Mouse (Mus musculus) forebrain, postnatal 0 days (tissue): Measurements from ENCODE around the gene Bcl2l14. TPM values are rescaled to one million over a fixed set of nuclear protein-coding genes. Genes with fewer than 3 reads are reported as not detected.
A peak's percentile ranks its signal among the peaks of the same experiment; 100 is the strongest.

Experiments used
- ATAC-seq: fragments of 200-750 bp; cut with Nextera tagmentation; 2 replicates; pipeline ENCODE4 v1.8.0; 2017; ENCODE audit warnings: mild to moderate bottlenecking, moderate library complexity
- DNase-seq: peaks from one replicate; pipeline ENCODE4 v3.0.0-alpha.2; 2015
- H3K27ac ChIP-seq: fragments of 300-500 bp; sonication (generic); 2 replicates; pipeline ENCODE4 v1.5.1; 2014; ENCODE audit warnings: low read depth, mild to moderate bottlenecking, antibody characterized with exemption, low read length, moderate library complexity, mixed read lengths
- H3K27me3 ChIP-seq: fragments of 300-500 bp; sonication (generic); 2 replicates; pipeline ENCODE4 v1.6.1; 2014; ENCODE audit warnings: mild to moderate bottlenecking, low read length, mixed read lengths; ENCODE audit not compliant: insufficient read depth
- H3K36me3 ChIP-seq: fragments of 300-500 bp; sonication (generic); 2 replicates; pipeline ENCODE4 v1.6.1; 2014; ENCODE audit warnings: mild to moderate bottlenecking, moderate library complexity; ENCODE audit not compliant: insufficient read depth
- H3K4me1 ChIP-seq: fragments of 300-500 bp; sonication (generic); 2 replicates; pipeline ENCODE4 v1.6.1; 2014; ENCODE audit warnings: antibody characterized with exemption; ENCODE audit not compliant: insufficient read depth
- H3K4me2 ChIP-seq: fragments of 300-500 bp; sonication (generic); 2 replicates; pipeline ENCODE4 v1.6.1; 2014; ENCODE audit warnings: low read depth, mild to moderate bottlenecking, moderate library complexity
- H3K4me3 ChIP-seq: fragments of 300-500 bp; sonication (generic); 2 replicates; pipeline ENCODE4 v1.5.1; 2014; ENCODE audit warnings: low read depth, low read length, mixed read lengths
- H3K9ac ChIP-seq: fragments of 300-500 bp; sonication (generic); 2 replicates; pipeline ENCODE4 v1.6.1; 2014; ENCODE audit warnings: mild to moderate bottlenecking
- H3K9me3 ChIP-seq: fragments of 300-500 bp; sonication (generic); 2 replicates; pipeline ENCODE4 v1.6.1; 2016; ENCODE audit warnings: low read length
- CTCF ChIP-seq: sonication (generic); IDR thresholded peaks from 2 replicates; pipeline ENCODE4 v1.5.1; 2016; ENCODE audit warnings: antibody characterized with exemption, control low read depth, low read depth
- WGBS: fragments of 180-500 bp; shearing (Covaris S2); extraction: QIAGEN DNeasy Blood & Tissue Kit; methylation state at CpG from one replicate; pipeline ENCODE4 v1.1.7; 2014; 5-methylcytosine and 5-hydroxymethylcytosine counted together
- polyA plus RNA-seq: library from polyadenylated mRNA; unstranded; fragments of >200 nt; fragmentation: Nextera tagmentation; extraction: Ambion mirVana; gene quantifications from 2 replicates; pipeline ENCODE4 v1.2.1, GENCODE M21; 2015
- total RNA-seq: library from RNA; depleted of rRNA; stranded (reverse); fragments of >200 nt; gene quantifications from 2 replicates; pipeline ENCODE4 v1.2.3, GENCODE M21; 2014

Gene Bcl2l14
- total and polyA plus RNA-seq, 2 experiments from 2014 or later = not detected

DNA sequence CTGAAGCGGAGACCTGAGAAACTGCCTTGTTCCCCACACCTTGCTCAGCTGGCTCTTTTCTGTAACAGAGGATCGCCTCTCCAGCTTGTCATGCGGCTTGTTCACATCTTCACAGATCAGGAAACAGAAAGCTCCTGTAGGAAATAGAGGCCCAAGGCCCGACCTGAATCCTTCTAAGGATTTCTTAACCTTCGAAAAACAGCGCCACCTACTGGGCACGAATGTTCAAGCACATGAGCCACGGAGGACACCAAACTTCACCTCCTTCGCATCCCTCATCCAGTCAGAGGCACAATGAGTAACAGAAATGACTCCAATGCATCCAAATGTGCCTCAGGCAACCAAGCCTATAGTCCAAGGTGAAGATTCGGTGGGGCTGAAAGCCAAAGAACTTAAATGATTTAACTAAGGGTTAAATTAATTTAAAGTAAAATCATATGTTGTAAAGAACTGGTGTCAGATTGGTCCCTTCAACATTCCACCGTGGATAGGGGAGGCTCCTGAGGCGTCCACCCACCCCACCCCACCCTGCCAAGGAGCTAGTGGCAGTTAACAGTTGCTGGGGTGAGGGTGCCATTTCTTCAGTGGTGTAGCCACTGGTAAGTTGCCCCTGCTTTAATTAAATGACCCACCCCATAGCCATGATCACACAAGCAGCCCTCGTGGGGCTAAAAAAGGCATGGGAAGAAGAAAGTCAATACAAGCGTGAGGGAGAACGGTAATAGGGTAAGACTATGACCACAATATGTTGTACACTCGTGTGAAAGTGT, 7.0 kb downstream of the Bcl2l14 start:
- H3K27ac ChIP-seq = no peak overlapping the region
- no peaks in the 10 kb centered on the region for H3K36me3 ChIP-seq
- DNase-seq = peak; percentile 76
- WGBS = 43% methylated on average over 16 of the region's 16 CpGs
- no peak overlapping the region for H3K4me2 ChIP-seq
- H3K27me3 ChIP-seq = no peaks in the 10 kb centered on the region; the same call in 1 of the 2 replicates
- ATAC-seq = no peak; the same call in 1 of the 2 replicates
- H3K4me3 ChIP-seq = no peak overlapping the region
- H3K4me1 ChIP-seq = no peaks in the 10 kb centered on the region
- H3K9ac ChIP-seq = no peak overlapping the region
- TF ChIP-seq CTCF = peak; percentile 71
- H3K9me3 ChIP-seq = no peaks in the 10 kb centered on the region

DNA sequence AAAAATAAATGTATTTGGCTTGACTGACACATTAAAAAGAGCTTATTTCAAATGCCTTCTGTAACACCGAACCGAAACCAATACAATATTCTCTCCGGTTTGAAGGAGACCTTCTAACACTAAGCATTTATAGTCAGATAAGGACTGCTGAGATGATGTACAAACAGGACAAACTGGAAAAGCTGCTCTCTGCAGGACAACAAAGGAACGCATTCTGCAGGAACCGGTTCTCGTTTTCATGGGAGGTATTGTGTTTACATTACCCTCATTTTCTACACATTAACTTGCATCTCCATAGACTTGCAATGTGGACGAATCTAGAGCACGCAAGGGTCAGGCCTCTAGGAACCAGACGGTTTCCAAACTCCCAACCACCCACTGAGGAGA, 7.6 kb downstream of the Bcl2l14 start:
- ATAC-seq = no peak
- no peak for DNase-seq
- Histone ChIP-seq H3K27me3 (no peaks in the 10 kb centered on the region; the same call in 1 of the 2 replicates), H3K9me3 (no peaks in the 10 kb centered on the region), H3K27ac (no peak overlapping the region), H3K4me3 (no peak overlapping the region), H3K36me3 (no peaks in the 10 kb centered on the region), H3K4me2 (no peak overlapping the region), H3K9ac (no peak overlapping the region), H3K4me1 (no peaks in the 10 kb centered on the region)
- no peak for TF ChIP-seq CTCF
- 89% methylated on average over 9 of the region's 9 CpGs for WGBS

DNA sequence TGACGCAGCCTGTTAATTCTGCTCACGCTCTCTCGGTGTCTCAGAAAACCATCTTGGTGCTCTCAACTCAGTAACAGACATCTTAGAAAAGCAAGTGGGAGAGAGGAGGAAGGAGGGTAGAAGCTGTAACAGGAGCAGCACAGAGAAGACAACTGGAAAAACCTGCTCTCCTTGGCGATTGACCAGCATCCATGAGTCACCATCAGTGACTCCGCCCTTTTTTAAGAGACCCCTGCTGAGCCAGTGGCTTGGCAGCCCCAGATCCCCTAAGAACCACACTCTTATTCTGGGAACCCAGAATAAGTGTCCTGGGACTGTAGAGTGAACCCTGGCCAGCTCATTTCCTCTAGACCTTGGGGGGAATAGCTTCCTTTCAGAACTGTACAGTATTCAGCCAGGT, 11.1 kb downstream of the Bcl2l14 start:
- no peak overlapping the region for H3K27ac ChIP-seq
- H3K4me1 ChIP-seq = no peaks in the 10 kb centered on the region
- WGBS = 74% methylated on average over 5 of the region's 5 CpGs
- H3K4me3 ChIP-seq = no peak overlapping the region
- no peaks in the 10 kb centered on the region for H3K36me3 ChIP-seq
- no peak overlapping the region for H3K4me2 ChIP-seq
- H3K9ac ChIP-seq = no peak overlapping the region
- no peak for TF ChIP-seq CTCF
- no peak for ATAC-seq
- no peaks in the 10 kb centered on the region; the same call in 1 of the 2 replicates for H3K27me3 ChIP-seq
- no peaks in the 10 kb centered on the region for H3K9me3 ChIP-seq
- no peak for DNase-seq

DNA sequence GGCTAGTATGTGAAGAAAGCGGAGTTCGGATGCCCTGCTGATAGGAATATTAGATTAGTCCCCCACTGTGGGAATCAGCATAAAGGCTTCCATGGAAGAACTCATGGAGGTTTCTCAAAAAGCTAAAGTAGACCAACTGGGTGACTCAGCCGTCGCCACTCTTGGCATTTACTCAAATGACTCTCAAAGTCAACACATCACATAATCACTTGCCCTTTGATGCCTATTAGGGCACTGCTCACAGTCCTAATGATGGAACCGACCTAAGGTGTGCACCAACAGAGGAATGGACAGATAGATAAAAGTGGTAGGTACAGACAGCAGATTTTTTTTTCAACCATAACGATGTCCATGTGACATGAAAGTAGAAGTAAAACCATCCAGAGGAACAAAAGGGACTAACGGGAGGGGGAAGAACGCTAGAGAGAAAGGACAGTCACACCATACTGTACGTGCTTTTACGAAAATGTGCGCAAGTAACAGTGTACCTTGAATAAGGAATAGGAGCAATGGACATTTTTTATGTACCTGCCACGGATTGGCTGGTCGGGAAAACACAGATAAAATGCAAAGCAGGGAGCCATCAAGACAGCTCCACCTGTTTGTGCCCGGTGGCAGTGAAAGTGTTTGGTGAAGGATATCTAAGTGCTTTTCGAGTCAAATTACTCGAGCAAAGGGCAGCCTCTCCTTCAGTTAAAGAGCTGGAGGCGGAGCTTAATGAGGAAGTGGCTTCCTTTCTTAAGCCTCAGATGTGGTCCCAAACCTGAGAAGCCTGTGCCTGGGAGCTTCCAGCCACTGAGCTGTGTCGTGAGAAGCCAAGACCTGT, 17.8 kb downstream of the Bcl2l14 start:
- Histone ChIP-seq H3K9ac (no peak overlapping the region), H3K4me3 (no peak overlapping the region), H3K27me3 (no peaks in the 10 kb centered on the region), H3K27ac (no peak overlapping the region), H3K9me3 (no peaks in the 10 kb centered on the region), H3K4me1 (no peaks in the 10 kb centered on the region), H3K4me2 (no peak overlapping the region), H3K36me3 (no peaks in the 10 kb centered on the region)
- no peak for TF ChIP-seq CTCF
- 60% methylated on average over 18 of the region's 18 CpGs for WGBS
- DNase-seq (no peak), ATAC-seq (no peak)

DNA sequence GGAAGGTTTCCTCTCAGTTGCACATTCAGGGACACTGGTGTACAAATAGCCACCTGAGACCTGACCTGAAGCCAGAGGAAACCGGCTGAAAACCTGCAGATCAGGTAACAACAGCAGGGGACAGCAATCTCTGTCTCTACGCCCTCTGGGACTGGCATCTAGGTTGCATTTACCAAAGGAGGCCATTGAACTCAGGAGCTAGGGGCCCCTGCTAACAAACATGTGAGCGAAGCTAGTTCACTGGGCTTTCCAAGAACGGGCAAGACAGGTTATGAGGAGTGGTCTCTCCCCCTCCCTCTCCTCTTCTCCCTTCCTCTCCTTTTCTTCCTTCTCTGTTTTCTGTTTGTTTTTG, 18.4 kb downstream of the Bcl2l14 start:
- DNase-seq (no peak), ATAC-seq (no peak)
- WGBS = 72% methylated on average over 4 of the region's 4 CpGs
- Histone ChIP-seq H3K9ac (no peak overlapping the region), H3K36me3 (no peaks in the 10 kb centered on the region), H3K4me3 (no peak overlapping the region), H3K4me2 (no peak overlapping the region), H3K27ac (no peak overlapping the region), H3K27me3 (no peaks in the 10 kb centered on the region), H3K9me3 (no peaks in the 10 kb centered on the region), H3K4me1 (no peaks in the 10 kb centered on the region)
- no peak for TF ChIP-seq CTCF

DNA sequence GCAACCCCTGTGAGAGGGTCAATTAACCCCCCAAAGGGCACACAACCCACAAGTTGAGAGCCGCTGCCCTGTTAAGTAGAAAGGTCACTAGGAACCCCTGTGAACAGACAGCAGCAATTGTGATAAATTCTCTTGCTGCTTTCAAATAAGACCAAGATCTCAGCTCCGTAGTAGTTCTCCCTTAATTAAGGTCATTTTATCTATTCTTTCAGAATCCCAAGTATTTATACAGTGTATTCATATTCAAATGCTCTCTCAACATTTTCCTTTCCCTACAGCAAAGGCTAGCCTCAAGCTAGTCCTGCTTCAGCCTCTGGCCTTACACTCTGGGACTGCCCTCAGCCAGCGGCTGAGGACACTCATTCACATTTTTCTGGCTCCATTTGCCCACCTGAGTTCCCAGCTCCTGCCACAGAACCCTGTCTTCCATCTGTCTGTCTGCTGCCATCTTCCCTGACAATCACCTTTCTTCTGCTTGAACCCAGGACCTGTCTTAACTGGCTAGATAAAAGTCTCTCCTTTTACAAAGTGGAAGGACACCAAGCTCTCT, 20.5 kb downstream of the Bcl2l14 start:
- no peaks in the 10 kb centered on the region for H3K4me1 ChIP-seq
- ATAC-seq (no peak), DNase-seq (no peak)
- no peak for TF ChIP-seq CTCF
- no peak overlapping the region for H3K4me2 ChIP-seq
- 47% methylated on average over 3 of the region's 3 CpGs for WGBS
- H3K9me3 ChIP-seq = no peaks in the 10 kb centered on the region
- H3K4me3 ChIP-seq = no peak overlapping the region
- H3K36me3 ChIP-seq = no peaks in the 10 kb centered on the region
- H3K27me3 ChIP-seq = no peaks in the 10 kb centered on the region
- no peak overlapping the region for H3K9ac ChIP-seq
- no peak overlapping the region for H3K27ac ChIP-seq

DNA sequence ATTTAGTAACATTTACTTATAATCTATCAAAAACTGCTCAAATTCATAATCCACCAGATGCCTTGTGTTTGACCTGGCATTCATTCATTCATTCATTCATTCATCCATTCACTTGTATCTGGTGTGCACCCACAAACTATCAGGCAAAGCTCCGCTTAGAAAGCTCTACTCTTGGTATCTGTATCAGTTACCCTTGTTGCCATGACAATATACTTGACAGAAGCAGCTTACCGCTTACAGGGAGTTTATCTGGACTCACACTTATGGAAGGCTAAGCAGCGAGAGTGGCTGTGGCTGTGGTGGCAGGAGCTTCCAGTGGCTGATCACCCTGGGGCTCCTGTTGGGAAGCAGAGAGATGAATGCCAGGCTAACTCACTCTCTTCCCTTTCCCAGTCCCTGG, 21.8 kb downstream of the Bcl2l14 start:
- Histone ChIP-seq H3K4me1 (no peaks in the 10 kb centered on the region), H3K9ac (no peak overlapping the region), H3K9me3 (no peaks in the 10 kb centered on the region), H3K4me3 (no peak overlapping the region), H3K27ac (no peak overlapping the region), H3K36me3 (no peaks in the 10 kb centered on the region), H3K4me2 (no peak overlapping the region), H3K27me3 (no peaks in the 10 kb centered on the region)
- no peak for TF ChIP-seq CTCF
- 61% methylated on average over 3 of the region's 3 CpGs for WGBS
- DNase-seq = no peak
- ATAC-seq = peak; percentile 61; the same call in 1 of the 2 replicates
